8 mouse cellular contexts compared by ENCODE assay signal in the genomic region with DNA sequence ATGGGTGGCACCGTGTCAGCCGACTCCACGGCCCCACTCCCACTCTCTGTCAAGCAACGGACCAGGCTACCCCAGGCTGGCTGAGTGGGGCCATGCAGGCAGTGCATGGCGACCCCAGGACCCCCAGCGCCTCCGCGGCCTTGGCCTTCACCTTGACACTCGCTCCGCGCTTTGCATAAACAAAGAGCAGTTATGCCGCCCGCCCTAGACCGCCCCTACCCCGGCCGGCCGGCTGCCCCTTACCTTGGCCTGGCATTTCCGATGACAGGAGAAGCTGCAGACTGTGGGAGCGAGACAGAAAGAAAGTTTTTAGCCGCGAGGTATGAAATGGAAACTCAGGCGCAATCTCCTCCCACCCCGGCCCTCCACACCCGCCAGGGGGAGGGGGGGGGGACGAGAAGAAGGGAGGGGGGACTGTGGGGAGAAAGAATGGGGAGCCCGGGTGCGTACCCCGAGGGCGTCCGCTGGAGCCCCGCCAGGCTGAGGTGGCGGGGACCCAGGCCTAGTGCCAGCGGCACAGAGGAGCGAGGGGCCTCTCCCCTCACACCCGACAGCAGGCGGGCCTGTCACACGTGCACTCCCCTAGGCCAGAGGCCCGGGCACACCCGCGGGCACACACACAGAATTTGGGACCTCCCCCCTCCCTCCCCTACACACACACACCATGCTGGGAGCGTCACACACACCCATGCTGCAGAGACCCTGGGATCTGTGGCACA. TPM values are rescaled to one million over a fixed set of nuclear protein-coding genes. Genes with fewer than 3 reads are reported as not detected.
DNase-seq lines count a peak whose midpoint lies in the region; ATAC-seq and TF ChIP-seq lines count a peak whose summit lies in the region.

No protein-coding gene starts in this region.

- no peak for TF ChIP-seq POLR2A in cerebellum, adult 2 months (IDR thresholded peaks at IDR 0.05; ENCODE audit: borderline replicate concordance, insufficient read depth, low read length)

- peak overlapping the region; percentile 26 for H3K4me3 ChIP-seq in erythroblast, embryonic 14.5 days (replicated peaks)
- H3K4me3 ChIP-seq in liver, embryonic 11.5 days (ENCODE audit: low read depth, low read length) = peak overlapping the region; percentile 38
- H3K4me3 ChIP-seq in neural tube, embryonic 13.5 days = peak overlapping the region; percentile 26
- H3K4me3 ChIP-seq in cerebellum, adult 2 months (replicated peaks; ENCODE audit: insufficient read depth, low read depth, low read length) = no peak overlapping the region

- H3K27ac ChIP-seq in liver, embryonic 11.5 days (ENCODE audit: low read depth, low read length) = no peak overlapping the region
- no peak overlapping the region for H3K27ac ChIP-seq in neural tube, embryonic 13.5 days (replicated peaks)
- no peak overlapping the region for H3K27ac ChIP-seq in cerebellum, adult 2 months (ENCODE audit: insufficient read depth, low read length)

- H3K9ac ChIP-seq in liver, embryonic 11.5 days (ENCODE audit: low read depth, low read length) = peak overlapping the region; percentile 43; the same call in 1 of the 2 replicates
- peak overlapping the region; percentile 62 for H3K9ac ChIP-seq in neural tube, embryonic 13.5 days

- H3K4me2 ChIP-seq in liver, embryonic 11.5 days = peak overlapping the region; percentile 72
- H3K4me2 ChIP-seq in neural tube, embryonic 13.5 days = peak overlapping the region; percentile 56

- intact Hi-C loops in heart, postnatal 10 days (cut with DNase I) = loop anchor here (2.0 kb wide), 1 partner anchor 30 kb away; no protein-coding TSS in a partner anchor

- peak; percentile 57 to 59 for DNase-seq in heart, postnatal 10 days
- no peak for DNase-seq in liver, embryonic 11.5 days (ENCODE audit: low spot score)
- no peak for DNase-seq in cerebellum, adult 2 months
- DNase-seq in urinary bladder, adult 2 months (ENCODE audit: low spot score) = no peak

- TF ChIP-seq CTCF in cerebellum, adult 2 months (IDR thresholded peaks at IDR 0.05; ENCODE audit: borderline replicate concordance, insufficient read depth, low read depth, low read length) = no peak

- no peaks in the 10 kb centered on the region for H3K36me3 ChIP-seq in erythroblast, embryonic 14.5 days (ENCODE audit: control insufficient read depth)
- no peaks in the 10 kb centered on the region for H3K36me3 ChIP-seq in liver, embryonic 11.5 days (ENCODE audit: control insufficient read depth, insufficient read depth, low read length)
- H3K36me3 ChIP-seq in neural tube, embryonic 13.5 days = no peaks in the 10 kb centered on the region

- no peaks in the 10 kb centered on the region for H3K9me3 ChIP-seq in erythroblast, embryonic 14.5 days (ENCODE audit: control insufficient read depth, low read length)
- no peaks in the 10 kb centered on the region for H3K9me3 ChIP-seq in liver, embryonic 11.5 days (ENCODE audit: control insufficient read depth, low read length)
- no peaks in the 10 kb centered on the region for H3K9me3 ChIP-seq in neural tube, embryonic 13.5 days

- no peak for ATAC-seq in erythroblast, adult 5-6 weeks (replicated peaks; ENCODE audit: low FRiP score, poor library complexity, severe bottlenecking)
- ATAC-seq in common myeloid progenitor, adult 5-6 weeks (replicated peaks; ENCODE audit: low read depth, poor library complexity, severe bottlenecking) = peak; percentile 34
- peak; percentile 39; the same call in 1 of the 2 replicates for ATAC-seq in liver, embryonic 11.5 days (replicated peaks; ENCODE audit: low FRiP score)
- ATAC-seq in neural tube, embryonic 13.5 days (ENCODE audit: low read depth) = peak; percentile 78

- H3K4me1 ChIP-seq in erythroblast, embryonic 14.5 days (ENCODE audit: control insufficient read depth) = peaks cover 4% of the 10 kb centered on the region
- H3K4me1 ChIP-seq in liver, embryonic 11.5 days (replicated peaks; ENCODE audit: control insufficient read depth, insufficient read depth, low read length) = peaks cover 7% of the 10 kb centered on the region
- H3K4me1 ChIP-seq in neural tube, embryonic 13.5 days (replicated peaks) = peaks cover 19% of the 10 kb centered on the region
- peaks cover 15% of the 10 kb centered on the region for H3K4me1 ChIP-seq in cerebellum, adult 2 months (ENCODE audit: control insufficient read depth, insufficient read depth, low read length)

- 7% methylated on average over 40 of the region's 41 CpGs for WGBS in liver, embryonic 11.5 days
- 4% methylated on average over 40 of the region's 41 CpGs for WGBS in neural tube, embryonic 13.5 days
- 18% methylated on average over 41 of the region's 41 CpGs for whole genome bisulfite sequencing in cerebellum, adult 2 months

- peaks cover 46% of the 10 kb centered on the region for H3K27me3 ChIP-seq in erythroblast, embryonic 14.5 days (ENCODE audit: control insufficient read depth)
- H3K27me3 ChIP-seq in liver, embryonic 11.5 days (replicated peaks; ENCODE audit: control insufficient read depth, insufficient read depth, low read length) = peaks cover 40% of the 10 kb centered on the region
- peaks cover 21% of the 10 kb centered on the region for H3K27me3 ChIP-seq in neural tube, embryonic 13.5 days
- no peaks in the 10 kb centered on the region for H3K27me3 ChIP-seq in cerebellum, adult 2 months (ENCODE audit: control insufficient read depth, insufficient read depth, low read length)

RNA-seq across cellular contexts. Expression of a gene that starts 55.7 kb away (rescaled TPM):
- polyA plus RNA-seq in erythroblast, embryonic 14.5 days (2012) = 2.6 and 3.6 TPM in 2 replicates
- total RNA-seq in erythroblast, adult 5-6 weeks (2015; ENCODE audit: low replicate concordance) = 8.5 and 9.2 TPM in 2 replicates
- total RNA-seq in erythroblast, adult 5-6 weeks (2017; ENCODE audit: low replicate concordance) = 11.9 and 21.6 TPM in 2 replicates
- 15.4 and 39.4 TPM in 2 replicates for total RNA-seq in common myeloid progenitor, adult 5-6 weeks (2017)
- 100 to 1,000 TPM; 532 to 688 TPM for total RNA-seq in heart, postnatal 10 days (2021)
- polyA plus RNA-seq in liver, embryonic 11.5 days (2014; fragmentation: Nextera tagmentation; extraction: Ambion mirVana) = 19.4 and 20.4 TPM in 2 replicates
- 15.8 and 17.0 TPM in 2 replicates for polyA plus RNA-seq in neural tube, embryonic 13.5 days (2015; fragmentation: Nextera tagmentation; extraction: Ambion mirVana)
- polyA plus RNA-seq in cerebellum, adult 2 months (2012; rRNA removed) = 23.4 and 25.1 TPM in 2 replicates
- 192 and 408 TPM in 2 replicates for polyA plus RNA-seq in urinary bladder, adult 2 months (2012; rRNA removed)

RNA-seq across cellular contexts. Expression of a gene that starts 56.8 kb away (rescaled TPM):
- polyA plus RNA-seq in erythroblast, embryonic 14.5 days (2012) = not detected in 2 replicates
- not detected in 2 replicates for total RNA-seq in erythroblast, adult 5-6 weeks (2015; ENCODE audit: low replicate concordance)
- total RNA-seq in erythroblast, adult 5-6 weeks (2017; ENCODE audit: low replicate concordance) = not detected in 2 replicates
- 3.8 and 4.0 TPM in 2 replicates for total RNA-seq in common myeloid progenitor, adult 5-6 weeks (2017)
- 1 to 10 TPM; 1.2 to 1.5 TPM for total RNA-seq in heart, postnatal 10 days (2021)
- 0.17 and 0.34 TPM in 2 replicates for polyA plus RNA-seq in liver, embryonic 11.5 days (2014; fragmentation: Nextera tagmentation; extraction: Ambion mirVana)
- polyA plus RNA-seq in neural tube, embryonic 13.5 days (2015; fragmentation: Nextera tagmentation; extraction: Ambion mirVana) = 0.14 TPM in 1 of 2 replicates, not detected in the other
- 0.17 and 0.18 TPM in 2 replicates for polyA plus RNA-seq in cerebellum, adult 2 months (2012; rRNA removed)
- polyA plus RNA-seq in urinary bladder, adult 2 months (2012; rRNA removed) = 1.2 TPM in 2 replicates

Comparison
In these comparisons a context has a peak if more than half of its experiments do, and no peak if none do; other contexts are left out.
1. DNase-seq: peak in heart, postnatal 10 days (2 of 2); none in liver, embryonic 11.5 days (single experiment), cerebellum, adult 2 months (0 of 2) and urinary bladder, adult 2 months (single experiment).